Mouse (Mus musculus): Measurements from ENCODE around the gene Cirbp. TPM values are rescaled to one million over a fixed set of nuclear protein-coding genes. Genes with fewer than 3 reads are reported as not detected.
A peak's percentile ranks its signal among the peaks of the same experiment; 100 is the strongest.
"Not testable (repeated sequence)": the region's sequence is repeated elsewhere in the genome, so short reads cannot be mapped to it uniquely, and the experiment has no call there.

Gene Cirbp
- polyA plus RNA-seq, 1 experiment from 2014 or later = 59.7 TPM

DNA sequence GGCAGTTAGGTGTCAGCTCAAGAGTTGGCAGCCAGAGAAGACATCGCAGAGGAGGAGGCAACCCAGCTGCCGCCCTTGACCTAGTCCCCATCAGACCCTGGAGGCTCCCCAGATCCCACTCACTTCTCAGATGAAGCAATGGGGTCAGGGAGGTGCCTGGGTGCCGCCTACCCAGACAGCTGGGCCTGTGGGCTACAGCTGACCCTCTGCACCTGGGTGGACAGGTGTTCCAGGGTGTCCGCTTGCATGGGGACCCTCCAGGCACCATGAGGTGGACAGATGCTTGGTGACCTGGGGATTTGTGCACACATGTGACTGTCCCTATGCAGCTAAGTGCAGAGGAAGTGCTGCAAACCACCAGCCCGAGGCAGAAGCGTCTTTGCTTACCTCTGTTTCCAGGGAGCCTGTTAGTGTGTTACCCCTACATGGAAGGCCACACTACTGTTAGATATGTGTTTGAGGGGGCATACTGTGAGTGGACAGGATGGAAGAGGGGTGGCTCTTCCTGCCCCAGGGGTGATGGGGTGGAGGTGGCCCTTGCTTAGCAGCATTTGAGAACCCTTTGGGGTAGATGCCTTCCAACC, 3.0 kb upstream of the Cirbp start:
- peaks cover 62% of the 10 kb centered on the region for H3K4me1 ChIP-seq (ENCODE audit: control insufficient read depth, insufficient read depth, low read length)
- no peak overlapping the region for H3K9ac ChIP-seq (ENCODE audit: low read depth, low read length)
- ATAC-seq (ENCODE audit: low read depth) (no peak), DNase-seq (ENCODE audit: low spot score) (no peak)
- H3K4me2 ChIP-seq (ENCODE audit: low read depth, low read length) = no peak overlapping the region
- H3K4me3 ChIP-seq (ENCODE audit: low read depth, low read length) = no peak overlapping the region
- H3K36me3 ChIP-seq (ENCODE audit: control insufficient read depth, insufficient read depth, low read length) = no peaks in the 10 kb centered on the region
- H3K27ac ChIP-seq (replicated peaks; ENCODE audit: low read depth, low read length) = peak overlapping the region; percentile 94
- H3K9me3 ChIP-seq (ENCODE audit: control insufficient read depth, low read length) = no peaks in the 10 kb centered on the region
- H3K27me3 ChIP-seq (replicated peaks; ENCODE audit: control insufficient read depth, insufficient read depth, low read length) = no peaks in the 10 kb centered on the region
- 57% methylated on average over 6 of the region's 6 CpGs for WGBS

GRCm38 (mm10) chr10:80163721-80164120, 2.1 kb upstream of the Cirbp start:
- no peak overlapping the region for H3K4me3 ChIP-seq (ENCODE audit: low read depth, low read length)
- no peak overlapping the region for H3K27ac ChIP-seq (replicated peaks; ENCODE audit: low read depth, low read length)

DNA sequence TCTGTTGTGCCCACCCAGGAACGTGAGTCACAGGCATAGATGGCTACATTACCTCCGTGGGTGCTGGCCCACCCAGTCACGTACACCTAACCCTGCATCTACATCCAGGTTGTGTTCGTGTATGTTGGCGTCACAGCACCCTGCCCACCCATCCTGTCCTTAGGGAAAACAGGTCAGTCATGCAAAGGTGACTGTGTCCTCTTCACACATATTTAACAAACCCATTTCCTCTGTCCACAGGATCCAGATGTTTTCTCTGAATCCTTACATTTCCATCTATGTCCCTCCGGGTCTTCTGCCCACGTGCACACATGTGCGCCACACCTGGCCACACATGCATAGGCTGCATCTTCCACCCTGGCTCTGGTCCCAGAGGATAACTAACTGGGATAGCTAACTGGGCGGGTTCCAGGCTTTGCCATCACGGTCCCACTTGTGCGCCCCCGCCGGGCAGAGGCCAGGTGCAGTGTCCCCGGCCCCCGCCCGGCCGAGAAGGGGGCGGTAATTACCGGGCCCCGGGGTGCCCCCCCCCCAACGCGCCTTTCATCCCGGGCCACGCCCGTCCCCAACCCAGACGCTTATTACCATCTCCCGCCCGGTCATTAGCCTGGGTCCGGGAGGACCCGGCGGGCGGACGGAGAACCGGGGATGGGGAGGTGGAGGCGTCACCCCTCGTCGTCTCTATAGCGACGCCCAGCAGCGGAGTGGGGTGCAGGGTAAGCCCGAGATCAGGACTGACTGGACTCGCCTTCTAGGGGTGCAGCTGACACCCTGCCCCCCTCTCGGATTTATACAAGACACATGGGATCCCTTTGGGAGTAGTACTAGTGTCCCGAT, 1.4 kb upstream of the Cirbp start:
- DNase-seq (ENCODE audit: low spot score) (no peak), ATAC-seq (ENCODE audit: low read depth) (no peak; the same call in 1 of the 2 replicates)
- WGBS = 8% methylated on average over 38 of the region's 44 CpGs
- no peaks in the 10 kb centered on the region; the same call in 1 of the 2 replicates for H3K36me3 ChIP-seq (ENCODE audit: control insufficient read depth, insufficient read depth, low read length)
- H3K9ac ChIP-seq (ENCODE audit: low read depth, low read length) = peak overlapping the region; percentile 56
- peak overlapping the region; percentile 93 for H3K4me2 ChIP-seq (ENCODE audit: low read depth, low read length)
- H3K27ac ChIP-seq (replicated peaks; ENCODE audit: low read depth, low read length) = no peak overlapping the region; the same call in 1 of the 2 replicates
- H3K4me3 ChIP-seq (ENCODE audit: low read depth, low read length) = peak overlapping the region; percentile 40
- H3K4me1 ChIP-seq (ENCODE audit: control insufficient read depth, insufficient read depth, low read length) = peaks cover 51% of the 10 kb centered on the region
- no peaks in the 10 kb centered on the region for H3K27me3 ChIP-seq (replicated peaks; ENCODE audit: control insufficient read depth, insufficient read depth, low read length)
- H3K9me3 ChIP-seq (ENCODE audit: control insufficient read depth, low read length) = no peaks in the 10 kb centered on the region

More at GRCm38 (mm10) chr10:80163721-80164120, 2.1 kb upstream of the Cirbp start:
- 57% methylated on average over 8 of the region's 8 CpGs for WGBS
- Histone ChIP-seq H3K9me3 (ENCODE audit: control insufficient read depth, low read length) (no peaks in the 10 kb centered on the region), H3K9ac (ENCODE audit: low read depth, low read length) (no peak overlapping the region), H3K4me2 (ENCODE audit: low read depth, low read length) (peak overlapping the region; percentile 93; the same call in 1 of the 2 replicates), H3K27me3 (replicated peaks; ENCODE audit: control insufficient read depth, insufficient read depth, low read length) (no peaks in the 10 kb centered on the region), H3K4me1 (ENCODE audit: control insufficient read depth, insufficient read depth, low read length) (peaks cover 57% of the 10 kb centered on the region), H3K36me3 (ENCODE audit: control insufficient read depth, insufficient read depth, low read length) (no peaks in the 10 kb centered on the region)
- ATAC-seq (ENCODE audit: low read depth) (no peak), DNase-seq (ENCODE audit: low spot score) (peak; percentile 75)

GRCm38 (mm10) chr10:80164998-80165344, 814 bp upstream of the Cirbp start:
- WGBS = under 1% methylated on average over 17 of the region's 17 CpGs
- H3K4me1 ChIP-seq (ENCODE audit: control insufficient read depth, insufficient read depth, low read length) = peaks cover 51% of the 10 kb centered on the region
- H3K27me3 ChIP-seq (replicated peaks; ENCODE audit: control insufficient read depth, insufficient read depth, low read length) = no peaks in the 10 kb centered on the region
- DNase-seq (ENCODE audit: low spot score) (peak; percentile 96), ATAC-seq (ENCODE audit: low read depth) (peak; percentile 27)
- H3K9me3 ChIP-seq (ENCODE audit: control insufficient read depth, low read length) = no peaks in the 10 kb centered on the region
- peak overlapping the region; percentile 93 for H3K4me2 ChIP-seq (ENCODE audit: low read depth, low read length)
- H3K9ac ChIP-seq (ENCODE audit: low read depth, low read length) = peak overlapping the region; percentile 56
- H3K27ac ChIP-seq (replicated peaks; ENCODE audit: low read depth, low read length) = no peak overlapping the region; the same call in 1 of the 2 replicates
- peak overlapping the region; percentile 40 for H3K4me3 ChIP-seq (ENCODE audit: low read depth, low read length)
- peaks cover 4% of the 10 kb centered on the region for H3K36me3 ChIP-seq (ENCODE audit: control insufficient read depth, insufficient read depth, low read length)

GRCm38 (mm10) chr10:80166136-80166535, 351 bp downstream of the Cirbp start:
- not testable (repeated sequence) for H3K9me3 ChIP-seq (ENCODE audit: control insufficient read depth, low read length); ATAC-seq (ENCODE audit: low read depth); DNase-seq (ENCODE audit: low spot score); H3K4me3 ChIP-seq (ENCODE audit: low read depth, low read length); H3K27me3 ChIP-seq (replicated peaks; ENCODE audit: control insufficient read depth, insufficient read depth, low read length)
- peaks cover 40% of the 10 kb centered on the region for H3K4me1 ChIP-seq (ENCODE audit: control insufficient read depth, insufficient read depth, low read length)
- H3K27ac ChIP-seq (replicated peaks; ENCODE audit: low read depth, low read length) = peak overlapping the region; percentile 36; the same call in 1 of the 2 replicates
- H3K36me3 ChIP-seq (ENCODE audit: control insufficient read depth, insufficient read depth, low read length) = peaks cover 16% of the 10 kb centered on the region
- H3K4me2 ChIP-seq (ENCODE audit: low read depth, low read length) = peak overlapping the region; percentile 93; the same call in 1 of the 2 replicates
- 86% methylated on average over 4 of the region's 4 CpGs for WGBS
- 0 out of 2 replicates have a peak overlapping the region, but pooled peaks have one; percentile 36 for H3K9ac ChIP-seq (ENCODE audit: low read depth, low read length)

GRCm38 (mm10) chr10:80167460-80168037, 1.8 kb downstream of the Cirbp start:
- peak overlapping the region; percentile 99 for H3K27ac ChIP-seq (replicated peaks; ENCODE audit: low read depth, low read length)
- WGBS = under 1% methylated on average over 41 of the region's 55 CpGs

GRCm38 (mm10) chr10:80168038-80168661, 2.4 kb downstream of the Cirbp start:
- Histone ChIP-seq H3K9me3 (ENCODE audit: control insufficient read depth, low read length) (no peaks in the 10 kb centered on the region), H3K4me1 (ENCODE audit: control insufficient read depth, insufficient read depth, low read length) (peaks cover 22% of the 10 kb centered on the region), H3K27ac (replicated peaks; ENCODE audit: low read depth, low read length) (peak overlapping the region; percentile 99), H3K4me3 (ENCODE audit: low read depth, low read length) (peak overlapping the region; percentile 80), H3K9ac (ENCODE audit: low read depth, low read length) (peak overlapping the region; percentile 99), H3K27me3 (replicated peaks; ENCODE audit: control insufficient read depth, insufficient read depth, low read length) (no peaks in the 10 kb centered on the region), H3K4me2 (ENCODE audit: low read depth, low read length) (peak overlapping the region; percentile 73), H3K36me3 (ENCODE audit: control insufficient read depth, insufficient read depth, low read length) (peaks cover 31% of the 10 kb centered on the region)
- under 1% methylated on average over 34 of the region's 48 CpGs for WGBS
- DNase-seq (ENCODE audit: low spot score) = peak; percentile 95
- peak; percentile 31 for ATAC-seq (ENCODE audit: low read depth)

More at GRCm38 (mm10) chr10:80167460-80168037, 1.8 kb downstream of the Cirbp start:
- Histone ChIP-seq H3K9me3 (ENCODE audit: control insufficient read depth, low read length) (no peaks in the 10 kb centered on the region), H3K9ac (ENCODE audit: low read depth, low read length) (peak overlapping the region; percentile 99), H3K4me2 (ENCODE audit: low read depth, low read length) (peak overlapping the region; percentile 73), H3K27me3 (replicated peaks; ENCODE audit: control insufficient read depth, insufficient read depth, low read length) (no peaks in the 10 kb centered on the region), H3K4me3 (ENCODE audit: low read depth, low read length) (peak overlapping the region; percentile 80), H3K36me3 (ENCODE audit: control insufficient read depth, insufficient read depth, low read length) (peaks cover 30% of the 10 kb centered on the region), H3K4me1 (ENCODE audit: control insufficient read depth, insufficient read depth, low read length) (peaks cover 26% of the 10 kb centered on the region)
- ATAC-seq (ENCODE audit: low read depth) (peak; percentile 89), DNase-seq (ENCODE audit: low spot score) (peak; percentile 100)

- WGBS = 65% methylated on average over 1 of the region's 1 CpGs
- Histone ChIP-seq H3K4me2 (ENCODE audit: low read depth, low read length) (peak overlapping the region; percentile 73), H3K36me3 (ENCODE audit: control insufficient read depth, insufficient read depth, low read length) (peaks cover 31% of the 10 kb centered on the region), H3K9ac (ENCODE audit: low read depth, low read length) (peak overlapping the region; percentile 99), H3K27me3 (replicated peaks; ENCODE audit: control insufficient read depth, insufficient read depth, low read length) (no peaks in the 10 kb centered on the region), H3K9me3 (ENCODE audit: control insufficient read depth, low read length) (no peaks in the 10 kb centered on the region), H3K4me1 (ENCODE audit: control insufficient read depth, insufficient read depth, low read length) (peaks cover 24% of the 10 kb centered on the region), H3K4me3 (ENCODE audit: low read depth, low read length) (peak overlapping the region; percentile 80), H3K27ac (replicated peaks; ENCODE audit: low read depth, low read length) (no peak overlapping the region)
- ATAC-seq (ENCODE audit: low read depth) (no peak), DNase-seq (ENCODE audit: low spot score) (no peak)
Measured at GRCm38 (mm10) chr10:80169070-80169469, 3.3 kb downstream of the Cirbp start.
